Mouse (Mus musculus) spleen, adult 2 months (tissue): ENCODE measurements around the gene Pdlim7.

ENCODE experiments used
- CTCF ChIP-seq: fragments of 200-500 bp; IDR thresholded peaks from 2 replicates; pipeline ENCODE4 v1.5.1; 2011; ENCODE audit warnings: mild to moderate bottlenecking, inconsistent platforms; ENCODE audit not compliant: insufficient read depth, insufficient read length, insufficient replicate concordance; ENCODE audit errors: extremely low read depth
- POLR2A ChIP-seq: fragments of 200-500 bp; IDR thresholded peaks from 2 replicates; pipeline ENCODE4 v1.6.1; 2011; ENCODE audit warnings: low read depth, low read length, inconsistent platforms

DNA sequence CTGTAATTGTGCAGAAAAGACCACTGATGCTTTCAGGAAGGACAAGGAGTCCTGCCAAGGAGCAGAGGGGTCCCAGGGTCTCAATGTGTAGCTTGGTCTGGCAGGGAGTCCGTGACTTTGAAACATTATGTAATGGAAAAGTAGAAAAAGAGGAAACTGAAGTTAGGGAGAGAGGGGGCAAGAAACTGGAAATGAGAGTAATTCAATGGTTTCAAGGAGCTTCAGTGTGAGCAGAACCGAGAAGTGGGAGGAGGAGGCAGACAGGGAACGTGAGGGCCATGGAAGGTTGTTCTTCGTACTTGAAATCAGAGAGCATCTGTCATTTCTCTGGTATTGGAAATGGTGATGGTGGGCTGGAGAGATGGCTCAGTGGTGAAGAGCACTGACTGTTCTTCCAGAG lies 6.1 kb upstream of the Pdlim7 start:
- no peak for TF ChIP-seq POLR2A
- no peak for TF ChIP-seq CTCF
